Mouse (Mus musculus): Measurements from ENCODE around the gene Wdr48.
A peak's percentile ranks its signal among the peaks of the same experiment; 100 is the strongest.

Gene Wdr48

GRCm38 (mm10) chr9:119894339-119895009 lies at the start of gene Wdr48:
Wdr48 (plus strand) TSS chr9:119894878.
- peak; percentile 99 for DNase-seq (ENCODE audit: low read depth, low spot score)
- Histone ChIP-seq H3K27me3 (ENCODE audit: control insufficient read depth, insufficient read depth, low read length, poor library complexity, severe bottlenecking) (no peaks in the 10 kb centered on the region), H3K36me3 (ENCODE audit: control insufficient read depth, insufficient read depth, low read length, poor library complexity, severe bottlenecking) (no peaks in the 10 kb centered on the region)

- Histone ChIP-seq H3K27me3 (ENCODE audit: control insufficient read depth, insufficient read depth, low read length, poor library complexity, severe bottlenecking) (no peaks in the 10 kb centered on the region), H3K36me3 (ENCODE audit: control insufficient read depth, insufficient read depth, low read length, poor library complexity, severe bottlenecking) (no peaks in the 10 kb centered on the region)
- DNase-seq (ENCODE audit: low read depth, low spot score), result no peak
Measured at GRCm38 (mm10) chr9:119847187-119847586, 47.5 kb upstream of the Wdr48 start.

GRCm38 (mm10) chr9:119848671-119849070 lies 46.0 kb upstream of the Wdr48 start:
- H3K36me3 ChIP-seq (ENCODE audit: control insufficient read depth, insufficient read depth, low read length, poor library complexity, severe bottlenecking), result no peaks in the 10 kb centered on the region
- DNase-seq (ENCODE audit: low read depth, low spot score), result no peak
- H3K27me3 ChIP-seq (ENCODE audit: control insufficient read depth, insufficient read depth, low read length, poor library complexity, severe bottlenecking), result no peaks in the 10 kb centered on the region

GRCm38 (mm10) chr9:119849214-119849613 lies 45.5 kb upstream of the Wdr48 start:
- no peaks in the 10 kb centered on the region for H3K27me3 ChIP-seq (ENCODE audit: control insufficient read depth, insufficient read depth, low read length, poor library complexity, severe bottlenecking)
- no peaks in the 10 kb centered on the region for H3K36me3 ChIP-seq (ENCODE audit: control insufficient read depth, insufficient read depth, low read length, poor library complexity, severe bottlenecking)
- no peak for DNase-seq (ENCODE audit: low read depth, low spot score)

GRCm38 (mm10) chr9:119852347-119853030 lies 42.2 kb upstream of the Wdr48 start:
- peak; percentile 23 for DNase-seq (ENCODE audit: low read depth, low spot score)
- Histone ChIP-seq H3K27me3 (ENCODE audit: control insufficient read depth, insufficient read depth, low read length, poor library complexity, severe bottlenecking) (no peaks in the 10 kb centered on the region), H3K36me3 (ENCODE audit: control insufficient read depth, insufficient read depth, low read length, poor library complexity, severe bottlenecking) (no peaks in the 10 kb centered on the region)

- H3K36me3 ChIP-seq (ENCODE audit: control insufficient read depth, insufficient read depth, low read length, poor library complexity, severe bottlenecking), result no peaks in the 10 kb centered on the region
- H3K27me3 ChIP-seq (ENCODE audit: control insufficient read depth, insufficient read depth, low read length, poor library complexity, severe bottlenecking), result no peaks in the 10 kb centered on the region
- no peak for DNase-seq (ENCODE audit: low read depth, low spot score)
Measured at GRCm38 (mm10) chr9:119853071-119853846, 41.4 kb upstream of the Wdr48 start.

GRCm38 (mm10) chr9:119854170-119854569 lies 40.5 kb upstream of the Wdr48 start:
- no peaks in the 10 kb centered on the region for H3K27me3 ChIP-seq (ENCODE audit: control insufficient read depth, insufficient read depth, low read length, poor library complexity, severe bottlenecking)
- H3K36me3 ChIP-seq (ENCODE audit: control insufficient read depth, insufficient read depth, low read length, poor library complexity, severe bottlenecking), result no peaks in the 10 kb centered on the region
- DNase-seq (ENCODE audit: low read depth, low spot score), result no peak

- no peak for DNase-seq (ENCODE audit: low read depth, low spot score)
- H3K36me3 ChIP-seq (ENCODE audit: control insufficient read depth, insufficient read depth, low read length, poor library complexity, severe bottlenecking), result no peaks in the 10 kb centered on the region
Measured at GRCm38 (mm10) chr9:119887144-119887901, 7.4 kb upstream of the Wdr48 start.

GRCm38 (mm10) chr9:119888843-119889246 lies 5.8 kb upstream of the Wdr48 start:
- DNase-seq (ENCODE audit: low read depth, low spot score), result no peak
- Histone ChIP-seq H3K27me3 (ENCODE audit: control insufficient read depth, insufficient read depth, low read length, poor library complexity, severe bottlenecking) (no peaks in the 10 kb centered on the region), H3K36me3 (ENCODE audit: control insufficient read depth, insufficient read depth, low read length, poor library complexity, severe bottlenecking) (no peaks in the 10 kb centered on the region)

More at GRCm38 (mm10) chr9:119887144-119887901, 7.4 kb upstream of the Wdr48 start:
- no peaks in the 10 kb centered on the region for H3K27me3 ChIP-seq (ENCODE audit: control insufficient read depth, insufficient read depth, low read length, poor library complexity, severe bottlenecking)

- Histone ChIP-seq H3K27me3 (ENCODE audit: control insufficient read depth, insufficient read depth, low read length, poor library complexity, severe bottlenecking) (no peaks in the 10 kb centered on the region), H3K36me3 (ENCODE audit: control insufficient read depth, insufficient read depth, low read length, poor library complexity, severe bottlenecking) (no peaks in the 10 kb centered on the region)
- DNase-seq (ENCODE audit: low read depth, low spot score), result no peak
Measured at GRCm38 (mm10) chr9:119889446-119889845, 5.2 kb upstream of the Wdr48 start.

GRCm38 (mm10) chr9:119890692-119891091 lies 4.0 kb upstream of the Wdr48 start:
- Histone ChIP-seq H3K27me3 (ENCODE audit: control insufficient read depth, insufficient read depth, low read length, poor library complexity, severe bottlenecking) (no peaks in the 10 kb centered on the region), H3K36me3 (ENCODE audit: control insufficient read depth, insufficient read depth, low read length, poor library complexity, severe bottlenecking) (no peaks in the 10 kb centered on the region)
- peak; percentile 75 for DNase-seq (ENCODE audit: low read depth, low spot score)

- H3K36me3 ChIP-seq (ENCODE audit: control insufficient read depth, insufficient read depth, low read length, poor library complexity, severe bottlenecking), result no peaks in the 10 kb centered on the region
- no peaks in the 10 kb centered on the region for H3K27me3 ChIP-seq (ENCODE audit: control insufficient read depth, insufficient read depth, low read length, poor library complexity, severe bottlenecking)
- DNase-seq (ENCODE audit: low read depth, low spot score), result no peak
Measured at GRCm38 (mm10) chr9:119893881-119894280, 797 bp upstream of the Wdr48 start.

GRCm38 (mm10) chr9:119895040-119895721 lies 503 bp downstream of the Wdr48 start:
- Histone ChIP-seq H3K27me3 (ENCODE audit: control insufficient read depth, insufficient read depth, low read length, poor library complexity, severe bottlenecking) (no peaks in the 10 kb centered on the region), H3K36me3 (ENCODE audit: control insufficient read depth, insufficient read depth, low read length, poor library complexity, severe bottlenecking) (no peaks in the 10 kb centered on the region)
- DNase-seq (ENCODE audit: low read depth, low spot score), result peak; percentile 64

- Histone ChIP-seq H3K27me3 (ENCODE audit: control insufficient read depth, insufficient read depth, low read length, poor library complexity, severe bottlenecking) (no peaks in the 10 kb centered on the region), H3K36me3 (ENCODE audit: control insufficient read depth, insufficient read depth, low read length, poor library complexity, severe bottlenecking) (peaks cover 2% of the 10 kb centered on the region; the same call in 1 of the 2 replicates)
Measured at GRCm38 (mm10) chr9:119899446-119899845, 4.8 kb downstream of the Wdr48 start.

More at GRCm38 (mm10) chr9:119899446-119899845, 4.8 kb downstream of the Wdr48 start:
- no peak for DNase-seq (ENCODE audit: low read depth, low spot score)

Data from splenic B cell, adult 2 months (primary cell).